Mouse (Mus musculus): ENCODE measurements around the gene Ube2h.
"Not testable (repeated sequence)": the region's sequence is repeated elsewhere in the genome, so short reads cannot be mapped to it uniquely, and the experiment has no call there.

Ube2h gene

DNA sequence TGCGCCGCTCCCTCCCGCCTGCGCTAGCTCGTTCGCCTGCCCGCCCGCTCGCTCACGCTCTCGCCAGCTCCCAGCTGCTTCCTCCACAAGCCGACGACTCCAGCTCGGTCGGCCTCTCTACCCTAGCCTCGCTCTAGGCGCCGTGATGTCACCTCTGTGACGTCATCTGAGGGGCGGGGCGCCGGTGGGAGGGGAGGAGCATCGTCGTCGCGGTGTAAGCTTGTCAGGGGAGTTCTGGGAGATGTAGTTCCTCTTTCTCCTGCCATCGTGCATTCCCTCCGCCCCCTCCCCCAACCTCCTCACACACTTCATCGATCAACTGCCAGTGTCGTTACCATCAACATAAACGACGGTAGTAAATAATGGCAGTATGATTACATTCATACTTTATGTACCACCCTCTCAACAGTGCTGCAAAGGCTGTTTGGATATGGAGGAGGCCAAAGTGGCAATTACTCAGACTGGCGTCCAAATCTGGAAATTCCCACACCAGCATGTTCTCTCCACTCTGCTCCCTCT, at the start of gene Ube2h:
Gene Ube2h, minus strand, starts transcription at position 141 of the 519 bp plus-strand sequence.
- DNase-seq (ENCODE audit: low spot score in 2 of 2) = peak; percentile 100

GRCm38 (mm10) chr6:30353661-30354060, 49.3 kb upstream of the Ube2h start:
- no peak for DNase-seq (ENCODE audit: low spot score in 2 of 2)

- no peak for DNase-seq (ENCODE audit: low spot score in 2 of 2)
These were observed 48.4 kb upstream of the Ube2h start for GRCm38 (mm10) chr6:30352762-30353161.

DNA sequence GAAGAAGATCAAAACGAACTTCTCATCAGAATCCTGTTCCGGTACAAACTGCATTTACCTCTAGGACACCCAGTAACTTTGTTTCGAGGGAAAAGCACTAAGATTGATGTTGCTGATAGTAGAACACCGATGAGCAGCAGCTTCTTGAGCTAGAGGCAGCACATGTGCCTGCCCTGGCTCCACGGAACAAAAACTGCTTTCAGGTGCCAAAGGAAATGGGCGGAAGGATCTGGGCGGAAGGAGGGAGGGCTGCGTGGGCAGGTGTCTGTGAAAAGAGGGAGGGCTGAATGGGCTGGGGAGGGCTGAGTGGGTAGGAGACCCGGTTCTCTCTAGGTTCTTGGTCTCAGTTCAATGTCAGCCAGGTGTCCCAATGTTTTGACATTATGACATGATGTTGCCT, 47.0 kb upstream of the Ube2h start:
- no peak for DNase-seq (ENCODE audit: low spot score in 2 of 2)

- no peak for DNase-seq (ENCODE audit: low spot score in 2 of 2)
These were observed 43.0 kb upstream of the Ube2h start for GRCm38 (mm10) chr6:30347288-30347801.

DNA sequence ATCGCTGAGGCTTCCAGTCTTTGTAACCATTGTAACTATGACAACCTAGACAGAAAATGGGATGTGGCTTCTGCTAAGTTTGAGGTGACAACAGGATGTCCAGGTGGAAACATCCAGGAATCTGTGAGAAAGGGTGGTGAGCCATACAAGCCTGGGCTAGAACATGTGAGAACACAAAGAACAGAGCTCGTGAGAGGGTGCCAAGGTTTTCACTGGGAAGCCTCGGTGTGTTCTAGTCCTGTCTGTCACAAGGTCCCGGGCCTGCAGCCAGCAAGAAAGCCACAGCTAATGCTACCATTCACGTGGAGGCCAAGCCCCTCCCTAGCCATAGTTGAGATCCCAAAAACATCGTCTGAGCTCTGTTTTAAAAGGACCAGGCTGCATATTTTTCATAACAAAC, 42.4 kb upstream of the Ube2h start:
- DNase-seq (ENCODE audit: low spot score in 2 of 2) = no peak

GRCm38 (mm10) chr6:30344032-30344431, 39.7 kb upstream of the Ube2h start:
- DNase-seq (ENCODE audit: low spot score in 2 of 2) = no peak

DNA sequence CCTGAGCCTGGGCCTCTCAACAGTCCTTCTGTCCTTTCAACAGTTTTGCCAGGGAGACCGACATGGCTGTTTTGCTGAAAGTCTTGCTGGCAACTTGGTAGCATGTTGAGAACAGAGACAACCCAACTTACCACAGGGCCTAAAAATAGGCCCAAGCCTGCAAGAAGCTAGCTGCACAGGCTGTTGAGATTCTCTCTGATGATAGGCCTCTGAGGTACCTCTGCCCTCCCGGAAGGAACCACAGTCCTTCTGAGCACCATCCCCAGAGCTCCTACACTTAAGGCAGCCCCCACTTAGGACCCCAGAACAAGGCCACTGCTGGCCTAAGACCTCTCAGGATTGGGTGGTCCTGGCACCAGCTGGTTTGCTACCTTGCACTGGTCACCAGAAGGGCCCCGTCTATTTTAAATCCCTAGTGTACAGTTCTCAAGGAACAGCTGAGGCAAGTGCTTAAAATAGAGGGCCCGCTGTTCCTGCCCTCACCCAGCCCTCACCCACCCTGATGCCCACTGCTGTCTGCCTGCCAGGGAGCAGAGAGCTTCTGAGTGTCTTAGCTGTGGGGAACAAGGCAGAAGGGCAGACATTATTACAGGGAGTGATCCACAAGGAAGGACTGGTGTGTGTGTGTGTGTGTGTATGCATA, 36.0 kb upstream of the Ube2h start:
- no peak for DNase-seq (ENCODE audit: low spot score in 2 of 2)

DNA sequence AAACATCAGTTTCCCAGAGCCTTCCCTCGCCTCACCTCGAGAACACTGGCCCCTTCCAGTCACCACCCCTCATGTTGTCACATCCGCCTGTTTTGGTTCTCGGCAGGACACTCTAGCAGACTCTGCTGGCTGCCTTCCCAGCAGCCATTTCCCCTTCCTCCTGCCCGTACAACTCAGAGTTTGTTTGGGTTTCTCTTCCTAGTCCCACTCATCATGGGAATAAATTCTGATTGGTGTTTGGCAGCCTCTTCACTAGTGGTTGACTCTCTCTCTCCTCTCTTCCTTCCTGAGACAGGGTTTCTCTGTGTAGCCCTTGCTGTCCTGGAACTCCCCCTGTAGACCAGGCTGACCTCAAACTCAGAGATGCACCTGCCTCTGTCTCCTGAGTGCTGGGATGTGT, 32.6 kb upstream of the Ube2h start:
- peak in 1 of 2 experiments; percentile 23 for DNase-seq (ENCODE audit: low spot score in 2 of 2)

GRCm38 (mm10) chr6:30332262-30332661, 27.9 kb upstream of the Ube2h start:
- DNase-seq (ENCODE audit: low spot score in 2 of 2) = no peak

GRCm38 (mm10) chr6:30330706-30331105, 26.4 kb upstream of the Ube2h start:
- no peak for DNase-seq (ENCODE audit: low spot score in 2 of 2)

GRCm38 (mm10) chr6:30325932-30326501, 21.7 kb upstream of the Ube2h start:
- DNase-seq (ENCODE audit: low spot score in 2 of 2) = no peak

DNA sequence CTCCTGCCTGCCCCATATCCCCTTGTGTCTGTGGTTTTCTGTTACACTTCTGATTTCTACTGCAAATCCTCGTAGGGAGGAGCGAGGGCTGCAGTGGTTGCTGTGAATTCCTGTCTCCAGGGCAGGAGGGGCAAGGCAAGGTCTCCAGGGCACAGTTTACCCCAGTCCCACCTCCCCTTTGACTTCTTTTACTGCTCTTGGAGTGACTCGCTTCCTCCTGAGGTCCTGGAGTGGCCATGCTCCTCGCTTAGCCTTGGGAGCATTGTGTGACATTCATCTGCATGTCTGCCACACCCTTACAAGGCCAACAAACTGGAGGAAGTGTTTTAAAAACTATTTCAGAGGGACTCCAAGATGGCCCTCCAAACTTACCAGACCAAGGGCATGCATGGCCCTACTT, 16.7 kb upstream of the Ube2h start:
- DNase-seq (ENCODE audit: low spot score in 2 of 2) = no peak

DNA sequence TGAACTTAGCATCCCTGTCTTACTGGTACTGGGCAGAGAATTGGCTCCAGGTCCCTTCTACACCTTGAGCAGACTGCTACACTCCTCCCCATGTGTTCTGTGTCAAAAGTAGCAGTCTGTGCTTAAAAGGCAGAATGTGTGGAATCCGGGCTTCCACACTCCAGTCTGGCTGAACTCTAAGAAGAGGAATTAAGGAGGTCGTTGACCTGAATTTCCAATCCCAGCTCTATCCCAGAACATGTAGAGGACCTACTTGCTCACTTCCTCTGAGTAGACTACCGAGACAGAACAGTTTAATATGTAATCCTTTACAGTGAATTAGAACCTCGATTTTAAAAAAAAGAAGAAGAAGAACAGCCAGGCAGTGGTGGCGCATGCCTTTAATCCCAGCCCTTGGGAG, 14.9 kb upstream of the Ube2h start:
- no peak for DNase-seq (ENCODE audit: low spot score in 2 of 2)

DNA sequence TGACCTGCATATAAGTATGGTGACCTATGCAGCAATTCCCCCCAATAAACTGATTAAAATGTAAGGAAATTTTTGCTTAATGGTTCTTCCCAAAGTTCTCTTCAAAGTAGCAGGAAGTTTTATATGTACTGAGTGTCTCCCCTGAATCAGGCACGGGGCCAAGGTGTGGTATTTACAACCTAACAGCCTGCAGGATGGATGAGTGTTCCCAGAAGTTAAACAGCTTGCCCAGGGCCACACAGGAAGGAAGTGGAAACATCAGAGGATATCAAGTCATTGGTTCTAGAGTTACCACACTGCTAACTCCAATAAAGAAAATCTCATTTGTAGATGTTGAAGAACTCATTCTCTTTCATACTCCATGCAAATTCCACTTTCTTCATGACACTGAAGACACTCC, 7.7 kb upstream of the Ube2h start:
- no peak for DNase-seq (ENCODE audit: low spot score in 2 of 2)

GRCm38 (mm10) chr6:30308751-30309150, 4.4 kb upstream of the Ube2h start:
- DNase-seq (ENCODE audit: low spot score in 2 of 2) = no peak

- DNase-seq (ENCODE audit: low spot score in 2 of 2) = peak; percentile 54 to 65
These were observed 3.4 kb upstream of the Ube2h start for GRCm38 (mm10) chr6:30307691-30308090.

GRCm38 (mm10) chr6:30303771-30304398, 454 bp downstream of the Ube2h start:
- not testable (repeated sequence) for DNase-seq (ENCODE audit: low spot score in 2 of 2)

DNA sequence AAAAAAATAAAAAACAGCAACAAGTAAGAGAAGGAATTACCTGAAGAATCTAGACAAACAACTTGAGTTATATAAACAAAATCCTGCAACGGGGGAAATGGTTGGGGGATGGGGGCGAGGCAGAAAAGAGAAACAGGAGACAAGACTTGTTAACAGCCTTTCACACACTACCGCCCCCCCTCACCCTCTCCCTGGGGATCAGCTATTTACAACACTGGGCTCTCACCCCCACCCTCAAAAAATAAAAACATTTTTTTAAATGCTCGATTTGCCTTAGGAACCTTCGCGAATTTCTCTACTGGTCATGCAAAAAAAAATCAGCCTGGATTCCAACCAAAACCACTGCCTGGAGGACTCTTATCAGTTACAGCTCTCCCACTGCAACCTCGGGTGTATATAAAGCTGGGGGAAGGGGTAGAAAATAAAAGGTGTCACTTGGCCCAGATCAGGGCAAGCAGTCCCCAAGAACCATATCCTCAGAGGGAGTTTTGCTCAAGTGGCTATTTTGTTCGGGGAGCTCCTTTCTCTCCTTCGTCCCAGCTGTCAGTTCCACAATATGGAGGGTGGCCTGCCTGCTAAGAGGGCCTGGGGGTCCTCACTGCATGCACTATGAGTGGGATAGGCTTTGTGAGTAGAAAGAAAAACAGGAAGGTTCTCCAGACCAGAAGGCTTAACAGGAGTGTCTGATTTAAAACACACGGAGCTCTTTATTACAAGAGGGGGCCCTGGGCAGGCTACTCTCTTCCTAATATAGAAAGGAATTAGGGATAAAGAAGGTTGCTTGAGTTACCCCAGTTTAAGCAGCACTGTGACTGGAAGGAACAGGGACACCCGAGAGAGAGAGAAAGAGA, 1.3 kb downstream of the Ube2h start:
- DNase-seq (ENCODE audit: low spot score in 2 of 2) = peak in 1 of 2 experiments; percentile 48

GRCm38 (mm10) chr6:30302156-30302555, 2.2 kb downstream of the Ube2h start:
- no peak for DNase-seq (ENCODE audit: low spot score in 2 of 2)

DNA sequence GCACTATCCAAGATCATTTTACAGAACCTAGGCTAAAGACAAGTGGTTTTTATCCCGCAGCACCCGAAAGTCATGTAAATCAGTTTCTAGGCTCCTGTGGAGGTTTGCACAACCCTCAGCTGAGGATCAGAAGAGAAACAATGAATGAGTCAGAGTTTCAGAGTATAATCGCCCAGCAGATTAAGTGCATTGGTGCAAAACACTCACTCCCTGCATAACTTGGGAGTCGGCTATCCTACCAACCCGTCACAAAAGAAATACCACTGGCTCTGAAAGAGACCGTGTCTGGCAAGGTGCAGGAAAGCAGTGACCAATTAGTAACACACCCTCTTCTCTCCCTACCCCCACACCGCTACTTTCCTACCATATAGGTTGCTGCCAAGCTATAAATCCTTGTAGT, 3.4 kb downstream of the Ube2h start:
- DNase-seq (ENCODE audit: low spot score in 2 of 2) = no peak

DNA sequence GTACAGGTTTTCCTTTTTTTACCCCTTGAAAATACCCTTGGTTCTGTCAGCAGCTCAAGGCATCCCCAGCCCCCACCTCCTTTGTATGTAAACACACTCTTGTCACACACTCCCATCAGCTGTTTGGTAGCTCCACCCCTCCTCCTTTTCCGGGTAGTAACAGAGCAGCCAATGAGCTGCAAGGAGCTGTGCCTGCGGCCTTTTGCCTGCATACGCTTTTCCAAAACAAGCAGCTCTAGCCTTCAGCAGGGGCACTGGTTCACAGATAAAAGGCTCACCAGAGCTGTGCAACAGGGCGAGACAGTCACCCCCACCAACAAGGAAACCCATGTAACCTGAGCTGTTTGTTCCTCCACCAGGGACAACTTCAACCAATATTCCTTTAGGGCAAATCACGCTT, 4.0 kb downstream of the Ube2h start:
- DNase-seq (ENCODE audit: low spot score in 2 of 2) = peak; percentile 47 to 63
